Mouse (Mus musculus) kidney, postnatal 25 days (tissue): ENCODE measurements around the gene Lmod3.

Source experiments
- DNase-seq, 2 experiments: peaks; one replicate each; pipeline ENCODE4 v3.0.0; 2021; ENCODE audit warnings: mixed read lengths in 2 of 2

The Lmod3 gene

DNA sequence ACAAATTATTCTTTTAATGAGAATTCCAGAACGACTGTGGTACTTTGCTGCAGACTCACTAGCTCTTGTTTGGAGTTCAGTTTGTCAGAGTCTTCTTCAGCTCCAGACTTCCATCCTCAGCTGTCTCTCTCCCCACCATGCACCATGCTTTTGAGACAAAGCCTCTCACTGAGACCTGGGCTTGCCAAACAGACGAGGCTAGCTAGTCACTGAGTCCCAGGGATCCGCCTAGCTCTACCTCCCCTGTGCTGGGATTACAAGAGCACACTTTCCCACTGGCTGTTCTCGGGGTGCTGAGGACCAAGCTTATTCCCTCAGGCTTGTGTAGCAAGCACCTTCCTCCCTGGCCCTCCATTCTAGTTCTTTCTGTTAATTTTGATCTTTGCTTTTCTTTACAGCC, 29.0 kb downstream of the Lmod3 start:
- no peak for DNase-seq

DNA sequence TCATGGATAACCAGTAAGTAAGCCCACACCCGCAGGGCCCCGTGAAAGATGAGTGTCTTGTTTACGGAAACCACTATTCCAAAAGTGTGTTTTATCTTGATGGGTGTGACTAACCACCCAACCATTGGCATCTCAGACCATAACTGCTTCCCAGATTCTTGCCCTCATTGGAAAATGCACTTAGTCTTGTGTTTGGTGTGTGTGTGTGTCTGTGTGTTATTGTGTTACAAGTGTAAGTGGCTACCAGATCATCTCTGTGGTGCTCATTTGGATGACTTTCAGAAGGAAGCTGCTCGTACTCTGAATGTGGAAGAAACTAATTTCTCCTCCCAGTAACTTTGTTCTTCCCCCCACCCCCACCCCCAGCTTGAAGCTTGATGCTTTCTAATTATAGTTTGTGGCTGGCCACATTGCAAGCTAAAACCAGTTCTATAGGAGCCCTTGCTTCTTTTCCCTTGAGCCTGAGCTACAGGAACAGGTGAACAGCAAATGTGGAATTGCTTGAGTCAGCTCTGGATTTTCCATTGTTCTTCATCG, 29.6 kb downstream of the Lmod3 start:
- DNase-seq, result no peak

DNA sequence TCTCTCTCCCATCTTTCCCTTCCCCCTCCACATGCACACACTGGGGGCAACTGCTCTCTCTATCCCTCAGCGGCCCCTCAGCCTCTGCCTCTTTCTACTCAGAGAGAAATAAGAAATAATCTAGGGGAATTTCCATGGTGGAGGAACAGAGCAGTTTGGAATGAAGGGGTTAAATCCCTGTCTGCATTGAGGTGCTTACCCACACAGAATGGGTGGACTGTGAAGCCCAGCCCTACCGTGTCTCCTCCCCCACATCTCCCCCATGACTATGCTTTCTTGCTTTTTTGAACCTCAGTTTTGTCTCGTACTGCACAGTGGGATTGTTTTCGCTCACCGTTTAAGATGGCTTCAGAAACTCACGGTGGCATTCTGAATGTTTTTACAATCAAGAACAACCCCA, 30.2 kb downstream of the Lmod3 start:
- DNase-seq, result no peak

DNA sequence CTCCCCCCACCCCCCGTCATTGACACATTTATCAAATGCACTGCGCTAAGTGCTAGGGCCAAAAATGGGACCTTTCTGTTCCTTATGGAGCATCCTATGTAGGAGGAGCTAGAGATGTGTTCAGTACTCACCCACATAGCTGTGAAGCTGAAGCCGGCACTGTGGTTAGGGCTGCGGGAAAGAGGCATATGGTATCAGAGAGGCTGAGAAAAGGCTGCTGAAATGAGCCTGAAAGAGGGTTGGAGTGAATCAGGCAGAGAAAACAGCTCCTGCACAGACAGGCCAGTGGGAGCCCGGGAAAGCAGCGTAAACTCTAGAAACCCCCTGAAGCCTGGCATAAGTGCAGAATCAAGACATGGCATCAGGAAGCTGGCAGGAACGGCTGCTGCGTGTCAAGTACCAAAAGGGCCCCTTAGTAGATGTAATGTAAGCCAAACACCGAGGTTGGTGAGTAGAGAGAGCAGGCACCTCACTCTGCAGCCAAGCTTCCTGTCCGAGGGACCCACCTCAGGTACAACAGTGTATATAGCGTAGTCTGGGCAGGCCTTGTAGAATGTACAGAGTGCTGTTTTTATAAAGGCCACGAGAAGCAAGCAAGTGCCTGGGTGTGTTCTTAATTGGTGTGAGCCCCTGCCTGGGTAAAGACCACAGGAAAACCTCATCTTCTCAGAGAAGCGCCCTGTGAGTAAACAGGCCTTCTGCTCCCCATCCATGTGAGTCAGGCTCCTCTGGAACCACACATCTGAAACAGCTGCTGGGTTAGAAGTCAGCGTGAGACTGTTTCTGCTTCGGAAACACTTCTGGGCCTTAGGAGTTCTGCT, 31.1 kb downstream of the Lmod3 start:
- DNase-seq, result no peak

DNA sequence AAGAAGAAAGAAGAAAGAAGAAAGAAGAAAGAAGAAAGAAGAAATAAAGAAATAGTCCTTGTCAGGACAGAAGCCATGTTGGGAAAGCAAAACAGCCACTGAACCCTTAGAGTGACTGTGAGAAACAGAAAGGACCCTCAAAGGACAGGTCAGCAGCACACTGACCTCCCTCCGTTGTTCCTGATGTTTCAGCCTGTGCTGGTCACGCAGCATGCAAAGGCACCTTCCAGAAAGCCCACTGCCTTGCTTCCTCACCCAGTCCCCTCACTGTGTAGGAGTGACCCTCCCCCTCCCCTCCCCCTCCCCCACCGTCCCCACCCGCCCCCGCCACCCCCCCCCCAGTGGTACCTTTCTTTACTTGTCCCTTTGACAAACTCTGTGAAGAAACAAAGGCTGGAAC, 31.9 kb downstream of the Lmod3 start:
- DNase-seq, result no peak

DNA sequence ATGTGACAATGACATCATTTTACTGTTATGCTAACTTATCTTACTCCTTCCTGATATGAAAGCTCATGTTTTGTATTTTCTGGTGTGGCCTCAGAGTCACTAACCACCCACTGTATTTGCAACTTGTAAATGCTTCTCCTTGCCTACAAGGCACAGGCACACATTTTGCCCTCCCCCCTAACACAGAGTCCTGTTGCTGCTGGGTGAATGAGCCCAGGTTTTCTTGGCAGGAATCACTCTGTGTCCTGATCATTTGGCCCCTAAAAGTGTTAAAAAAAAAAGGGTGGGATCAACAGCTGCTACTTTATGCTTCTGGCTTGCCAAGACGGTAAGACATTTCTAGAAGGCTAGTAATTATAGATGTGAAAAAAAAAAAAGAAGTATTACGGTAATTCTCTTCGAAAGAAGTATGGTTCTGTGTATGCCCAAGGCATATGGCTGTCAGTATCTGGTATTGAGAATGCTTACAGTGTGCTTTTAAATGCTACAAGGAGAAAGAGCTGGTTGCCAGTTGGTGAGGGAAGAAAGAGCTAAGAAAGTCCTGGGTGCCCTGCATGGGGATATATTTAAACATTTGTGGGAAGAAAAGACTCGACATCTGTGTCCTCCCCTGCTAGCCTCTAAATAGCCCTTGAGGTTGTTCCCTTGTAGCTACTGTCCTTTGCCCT, 36.3 kb downstream of the Lmod3 start:
- no peak for DNase-seq

DNA sequence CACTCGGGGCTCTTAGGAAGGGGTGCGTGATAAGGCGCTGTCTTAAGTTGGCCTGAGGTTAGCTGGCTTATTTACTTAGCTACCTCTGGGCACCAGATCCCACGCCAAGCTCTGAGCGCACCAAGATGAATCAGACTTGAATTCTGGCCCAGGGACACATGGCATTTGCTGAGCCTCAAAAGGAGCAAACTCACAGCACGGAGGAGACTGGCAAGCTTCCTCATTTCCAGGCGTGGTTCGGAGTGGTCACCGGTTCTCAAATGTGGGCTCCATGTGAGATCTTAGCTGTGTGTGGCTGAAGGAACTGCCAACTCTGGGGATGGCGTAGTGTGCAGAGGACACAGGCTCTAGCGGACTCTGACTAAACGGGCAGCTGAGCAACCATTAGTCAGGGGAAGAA, 40.6 kb downstream of the Lmod3 start:
- DNase-seq, result peak; percentile 15 to 55

DNA sequence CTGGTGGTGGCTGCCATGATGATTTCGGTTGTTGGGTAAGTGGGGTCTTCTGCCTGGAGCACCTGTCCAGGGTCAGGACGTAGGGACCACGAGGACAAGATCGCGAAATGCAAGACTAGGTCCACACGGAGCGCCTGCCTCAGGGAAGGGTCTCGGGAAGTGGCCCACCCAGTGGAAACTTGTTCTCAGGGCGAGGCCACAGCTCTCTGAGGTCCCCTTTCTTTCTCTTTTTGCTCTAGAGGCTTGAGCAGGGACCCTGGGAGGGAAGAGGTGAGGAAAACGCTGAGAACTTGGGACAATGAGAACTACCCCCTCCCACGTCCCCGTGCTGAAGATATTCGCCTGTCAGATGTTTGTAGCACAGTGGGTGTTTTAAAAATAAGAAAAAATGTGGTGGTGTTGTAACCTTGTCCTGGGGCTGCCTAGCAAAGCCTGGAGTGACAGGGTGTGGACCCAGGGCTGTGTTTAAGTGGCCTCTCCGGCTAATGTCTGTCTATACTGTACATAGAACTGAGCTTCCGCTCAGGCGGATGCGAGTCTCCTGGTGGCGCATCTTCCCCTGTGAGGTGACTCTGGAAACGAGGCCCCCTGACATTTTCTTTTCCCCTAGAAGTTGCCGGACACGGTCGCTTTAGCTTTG, 41.5 kb downstream of the Lmod3 start:
- peak; percentile 15 to 48 for DNase-seq

DNA sequence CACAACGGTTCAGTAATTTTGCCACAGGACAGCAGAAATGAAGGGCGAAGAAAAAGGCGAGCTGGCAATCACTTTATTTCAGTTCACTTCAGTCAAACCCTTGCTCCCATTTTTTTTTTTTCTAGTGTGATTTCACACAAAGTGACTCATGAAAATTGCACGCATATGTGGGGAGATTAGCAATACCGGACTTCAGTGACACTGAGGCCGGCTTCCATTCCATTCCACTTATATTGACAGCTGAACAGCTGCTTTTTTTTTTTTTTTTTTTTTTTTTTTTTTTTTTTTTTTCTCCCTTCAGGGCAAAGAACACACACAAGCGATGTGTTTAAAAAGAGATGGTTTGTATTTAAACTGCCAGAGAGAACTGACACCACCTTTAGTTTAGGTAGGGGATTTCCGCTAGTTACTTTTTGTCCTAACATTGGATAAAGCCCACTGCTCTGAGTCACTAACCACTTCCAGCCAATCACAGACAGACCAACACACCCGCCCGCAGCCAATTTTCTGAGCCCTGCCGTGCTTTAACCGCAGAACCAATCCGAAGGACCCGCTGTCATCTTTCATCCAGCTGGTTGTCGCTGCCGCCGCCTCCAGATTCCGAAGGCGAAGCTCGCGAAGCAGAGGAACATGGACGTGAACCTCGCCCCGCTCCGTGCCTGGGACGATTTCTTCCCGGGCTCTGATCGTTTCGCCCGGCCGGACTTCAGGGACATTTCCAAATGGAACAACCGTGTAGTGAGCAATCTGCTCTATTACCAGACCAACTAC, 42.2 kb downstream of the Lmod3 start, which contains the start of gene Arl6ip5:
Arl6ip5 (plus strand) TSS at position 499 of the 771 bp plus-strand sequence.
- peak; percentile 91 to 96 for DNase-seq

DNA sequence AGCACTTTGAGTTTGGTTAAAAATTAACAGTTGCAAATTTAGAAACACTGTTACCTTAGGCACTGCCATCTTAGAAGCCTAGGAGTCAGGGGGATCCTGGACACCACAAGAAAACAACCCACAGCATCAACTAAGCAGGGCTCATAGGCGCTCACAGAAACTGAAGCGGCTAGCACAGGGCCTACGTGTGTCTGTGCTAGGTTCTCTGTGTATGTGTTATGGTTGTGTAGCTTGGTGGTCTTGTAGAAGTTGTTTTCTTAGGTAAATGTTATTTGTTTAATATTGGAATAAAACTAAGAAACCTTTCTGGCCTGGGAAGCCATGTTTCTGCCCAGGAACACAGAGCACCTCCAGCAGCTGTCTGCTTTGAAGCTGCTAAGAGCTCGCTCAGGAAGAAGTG, 42.8 kb downstream of the Lmod3 start:
- DNase-seq, result no peak

DNA sequence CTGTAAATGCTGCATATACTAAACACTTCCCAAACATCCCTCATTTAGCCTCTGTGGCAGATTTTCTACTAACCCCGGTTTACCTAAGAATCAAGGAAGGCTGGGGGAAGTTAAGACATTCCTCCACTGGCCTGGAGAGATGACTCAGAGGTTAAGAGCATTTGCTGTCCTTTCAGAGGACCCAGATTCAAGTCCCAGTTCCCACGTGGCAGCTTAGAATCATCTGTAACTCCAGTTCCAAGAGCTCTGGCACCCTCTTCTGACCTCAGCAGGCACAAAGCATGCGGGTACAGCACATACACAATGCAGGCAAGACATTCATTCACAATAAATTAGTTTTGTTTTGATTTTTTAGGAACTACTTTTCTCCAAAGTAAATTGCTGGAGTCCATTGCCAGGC, 43.4 kb downstream of the Lmod3 start:
- DNase-seq, result no peak

DNA sequence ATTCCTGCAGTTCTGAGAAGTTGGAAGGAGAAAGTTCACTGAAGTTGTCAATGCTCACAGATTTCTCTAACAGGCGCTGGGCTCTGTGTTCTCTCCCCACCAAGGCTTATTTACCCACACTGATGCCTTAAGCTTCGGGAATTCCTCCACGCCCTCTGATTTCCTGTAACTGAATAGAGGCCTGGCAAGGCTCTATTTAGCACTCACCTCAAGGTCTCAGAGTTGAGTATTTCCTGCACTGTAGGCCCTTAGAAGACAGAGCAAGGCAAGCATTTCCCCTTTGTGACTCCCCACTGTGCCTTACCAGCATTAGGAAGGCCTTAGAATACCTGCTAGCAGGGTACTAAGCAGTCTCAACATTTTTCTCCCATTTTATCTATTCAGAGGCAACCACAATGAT, 44.2 kb downstream of the Lmod3 start:
- DNase-seq, result peak in 1 of 2 experiments; percentile 11

DNA sequence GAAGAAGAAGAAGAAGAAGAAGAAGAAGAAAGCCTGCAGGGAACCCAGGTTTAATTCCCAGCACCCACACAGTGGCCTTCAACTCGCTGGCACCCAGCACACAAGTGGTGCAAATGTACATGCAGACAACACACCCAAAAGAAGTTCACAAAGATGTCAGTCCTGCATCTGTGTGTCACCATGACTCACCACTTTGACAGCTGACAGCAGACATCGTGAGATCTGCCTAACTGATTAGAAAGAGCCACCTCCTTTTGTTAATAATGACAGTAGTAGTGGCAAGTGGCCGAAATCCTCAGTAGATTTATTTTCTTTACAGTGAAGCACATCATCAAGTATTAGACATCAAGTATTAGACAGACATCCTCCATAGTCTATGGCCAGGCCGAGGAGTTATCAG, 45.5 kb downstream of the Lmod3 start:
- DNase-seq, result no peak

DNA sequence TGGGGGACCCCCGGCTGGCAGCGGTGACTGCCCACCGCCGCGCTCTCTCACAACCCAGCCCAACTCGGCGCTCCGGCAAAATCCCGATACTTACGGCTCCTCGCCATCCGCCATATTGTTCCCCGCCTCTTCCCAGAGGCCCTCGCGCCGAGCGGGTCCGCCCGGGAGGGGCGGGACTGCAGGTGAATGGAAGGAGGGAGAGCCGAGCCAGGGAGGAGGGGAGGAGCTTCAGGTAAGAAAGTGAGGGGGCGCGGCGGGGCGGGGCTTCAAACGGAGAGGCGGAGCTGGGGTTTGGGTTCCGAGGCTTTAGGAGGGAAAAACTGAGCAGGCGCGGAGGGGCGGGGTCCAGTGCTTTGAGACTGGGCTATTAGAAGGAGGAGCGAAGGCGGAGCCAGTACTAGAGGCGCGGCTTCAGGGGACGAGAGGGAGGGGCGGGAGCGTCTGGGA, 47.1 kb downstream of the Lmod3 start, which contains the start of gene Uba3:
Uba3 (minus strand) TSS at position 209 of the 447 bp plus-strand sequence.
- peak; percentile 100 for DNase-seq

DNA sequence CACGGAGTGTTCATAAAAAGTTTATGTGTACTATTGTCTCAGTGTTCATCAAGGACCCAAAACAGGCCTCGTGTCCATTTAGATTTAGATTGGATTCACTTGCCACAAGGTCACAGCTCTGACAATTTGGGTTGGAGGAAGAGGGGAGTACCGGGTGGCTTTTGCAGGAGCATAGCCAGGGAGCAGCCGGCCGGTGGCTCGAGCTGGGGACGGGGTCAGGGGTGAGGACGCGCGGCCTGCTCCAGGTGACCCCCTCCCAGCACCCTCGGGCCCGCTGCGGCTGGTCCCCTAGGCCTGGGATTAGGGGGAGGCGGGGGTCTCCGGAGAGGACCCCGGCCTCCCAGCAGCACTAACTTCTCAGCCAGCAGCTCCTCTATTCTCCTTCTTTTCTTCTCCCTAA, 47.6 kb downstream of the Lmod3 start:
- DNase-seq, result peak; percentile 10 to 64

DNA sequence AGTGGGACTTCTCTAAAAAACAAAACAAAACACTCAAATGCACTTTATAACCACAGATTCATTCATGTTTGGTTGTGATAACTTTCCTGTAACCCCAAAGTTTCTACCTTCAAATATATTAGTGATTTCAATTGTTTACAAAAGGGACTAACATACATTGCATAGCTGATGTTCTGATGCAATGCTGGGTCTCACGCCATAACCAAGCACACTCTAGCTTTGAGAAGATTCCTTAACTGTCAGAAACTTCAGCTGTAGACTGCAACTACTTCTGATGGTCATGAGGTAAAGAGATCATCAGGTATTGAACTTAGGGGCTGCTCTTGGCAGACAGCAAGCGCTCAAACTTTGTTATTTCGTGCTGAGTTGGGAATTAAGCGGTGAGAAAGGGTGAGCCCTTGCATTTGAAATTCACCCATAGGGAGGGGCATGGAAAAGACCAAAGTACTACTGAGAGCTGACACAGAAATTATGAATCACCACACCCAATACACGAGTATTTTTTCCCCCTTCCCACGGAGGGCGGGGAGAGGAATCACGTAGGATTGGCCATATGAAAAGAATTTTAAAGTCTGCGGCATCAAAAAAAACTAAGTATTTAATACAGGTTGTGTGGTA, 48.2 kb downstream of the Lmod3 start:
- DNase-seq, result no peak

DNA sequence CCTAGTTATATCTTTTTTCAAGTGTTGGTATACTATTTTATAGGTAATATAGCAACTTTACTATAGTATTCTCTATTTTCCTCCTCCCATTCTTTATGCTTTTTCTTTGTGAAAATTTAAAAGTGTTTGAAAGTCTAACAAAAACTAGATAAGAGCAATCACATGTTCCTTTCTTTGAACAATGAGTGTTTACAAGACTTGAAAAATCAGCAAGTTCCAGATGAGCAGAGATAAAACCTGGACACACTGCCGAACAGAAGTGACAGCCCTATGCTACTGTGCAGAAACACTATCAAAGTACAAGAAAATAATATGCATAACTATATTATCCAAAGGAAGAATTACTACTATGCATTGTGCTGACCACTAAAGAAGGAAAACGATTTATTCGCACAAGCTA, 50.1 kb downstream of the Lmod3 start:
- no peak for DNase-seq

DNA sequence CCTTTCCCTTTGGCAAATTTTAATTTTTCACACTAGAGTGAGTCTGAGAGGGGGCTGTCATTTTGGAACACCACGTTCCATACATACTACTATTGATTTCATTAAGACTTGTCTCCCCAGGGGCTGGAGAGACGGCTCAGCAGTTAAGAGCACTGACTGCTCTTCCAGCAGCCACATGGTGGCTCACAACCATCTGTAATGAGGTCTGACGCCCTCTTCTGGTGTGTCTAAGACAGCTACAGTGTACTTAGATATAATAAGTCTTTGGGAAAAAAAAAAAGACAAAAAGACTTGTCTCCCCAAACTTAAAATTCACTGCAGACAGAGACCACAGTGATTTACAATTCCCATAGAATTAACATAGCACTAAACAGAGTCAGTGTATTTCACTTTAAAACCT, 52.1 kb downstream of the Lmod3 start:
- DNase-seq, result no peak
